Mouse (Mus musculus) hindlimb bud, embryonic 11.5 days (tissue): ENCODE measurements around the gene Mycbp2.

Source experiments
- DNase-seq: peaks from one replicate; pipeline ENCODE4 v3.0.0-alpha.2; 2012; ENCODE audit warnings: low read depth, low spot score; ENCODE audit errors: extremely low spot score

Mycbp2 gene

DNA sequence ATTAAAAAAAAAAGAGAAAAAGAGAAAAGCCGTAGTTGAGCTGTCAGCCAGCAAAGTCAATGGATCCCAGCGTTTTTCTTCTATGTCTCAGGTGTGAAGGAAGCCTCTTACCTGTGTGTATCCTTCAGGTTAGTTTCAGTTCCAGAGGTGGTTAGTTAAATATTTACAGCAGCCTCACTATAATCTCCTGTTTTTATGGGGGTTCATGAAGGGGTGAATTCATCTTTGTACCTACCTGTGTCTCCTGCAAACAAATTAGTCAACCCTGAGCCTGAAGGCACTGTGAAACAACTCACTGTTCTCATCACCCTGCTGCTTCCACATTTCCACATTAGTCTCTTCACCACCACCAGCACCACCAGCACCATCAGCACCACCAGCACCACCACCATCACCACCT is 240.3 kb downstream of the Mycbp2 start:
- DNase-seq, result no peak

GRCm38 (mm10) chr14:103102731-103103335 is 243.8 kb downstream of the Mycbp2 start:
- no peak for DNase-seq

GRCm38 (mm10) chr14:103102246-103102645 is 244.4 kb downstream of the Mycbp2 start:
- no peak for DNase-seq

GRCm38 (mm10) chr14:103101171-103101570 is 245.4 kb downstream of the Mycbp2 start:
- no peak for DNase-seq

GRCm38 (mm10) chr14:103100296-103100695 is 246.3 kb downstream of the Mycbp2 start:
- no peak for DNase-seq

DNA sequence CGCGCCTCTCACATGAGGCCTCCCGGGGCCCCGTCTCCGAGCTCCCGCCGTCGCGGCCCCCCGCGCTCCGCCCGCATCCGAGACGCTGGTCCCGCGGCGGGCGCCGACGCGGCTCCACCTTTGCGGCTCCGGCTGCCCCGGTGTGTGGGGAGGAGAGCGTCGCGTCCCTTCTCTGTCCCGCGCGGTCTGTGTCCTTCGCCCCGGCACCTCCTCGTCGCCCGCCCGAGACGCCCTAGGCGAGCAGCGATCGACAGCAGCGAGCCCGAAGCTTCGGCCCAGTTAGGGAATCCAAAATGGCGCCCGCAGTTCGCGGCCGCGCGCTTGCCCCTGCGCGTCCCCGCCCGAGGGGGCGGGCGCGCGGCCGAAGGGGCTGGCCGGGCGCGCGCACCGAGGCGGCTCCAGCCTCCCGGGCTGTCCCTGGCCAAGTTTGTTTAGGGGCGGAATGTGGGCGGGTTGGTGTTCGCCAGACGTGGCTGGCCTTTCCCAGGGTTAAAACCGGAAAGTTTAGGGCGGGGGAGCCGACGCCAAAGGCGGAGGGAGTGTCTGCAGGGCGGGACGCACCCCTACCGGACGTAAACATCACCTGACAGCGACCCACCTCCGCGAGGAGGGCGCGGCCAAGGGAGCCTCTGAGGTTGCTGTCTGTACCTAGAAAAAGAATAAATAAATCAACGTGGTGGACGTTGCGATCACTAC is 247.2 kb downstream of the Mycbp2 start, which contains the start of gene Fbxl3:
TSS of gene Fbxl3 (minus strand) at position 329 of the 696 bp plus-strand sequence.
- peak; percentile 54 for DNase-seq

DNA sequence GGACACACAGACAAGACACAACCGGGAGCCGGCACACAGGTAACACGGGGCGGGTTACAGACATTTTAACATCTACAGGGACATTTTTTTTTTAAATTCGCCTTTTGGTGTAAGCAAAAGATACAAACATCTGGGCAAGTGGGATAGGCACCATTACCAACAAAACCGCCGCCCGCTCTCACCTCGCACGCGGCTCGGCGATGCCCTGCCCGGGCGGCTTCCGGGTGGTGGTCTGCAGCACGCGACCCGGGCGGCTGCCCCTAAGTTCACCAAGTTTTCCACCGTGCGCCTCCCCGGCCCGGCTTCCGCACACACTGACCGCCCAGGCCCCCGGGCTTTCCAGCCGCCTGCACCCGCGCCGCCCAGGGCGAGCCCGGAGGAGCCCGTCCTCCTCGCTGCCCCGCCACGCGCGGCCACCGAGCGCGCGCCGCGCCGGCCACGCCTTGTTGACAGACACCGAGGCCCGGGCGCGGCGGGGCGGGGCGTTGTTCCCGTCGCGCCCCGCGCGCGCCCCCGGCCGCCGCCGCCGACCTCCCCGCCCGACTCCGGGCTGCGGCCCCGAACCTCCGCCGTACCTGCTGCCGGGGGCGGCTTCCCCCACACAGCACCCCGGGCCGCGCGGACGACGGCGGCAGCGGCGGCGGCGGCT is 247.9 kb downstream of the Mycbp2 start:
- DNase-seq, result no peak

GRCm38 (mm10) chr14:103098213-103098586 is 248.4 kb downstream of the Mycbp2 start:
- no peak for DNase-seq

- no peak for DNase-seq
These were observed 250.0 kb downstream of the Mycbp2 start for GRCm38 (mm10) chr14:103096621-103097020.

- no peak for DNase-seq
These were observed 250.8 kb downstream of the Mycbp2 start for GRCm38 (mm10) chr14:103095826-103096225.

- no peak for DNase-seq
These were observed 251.6 kb downstream of the Mycbp2 start for GRCm38 (mm10) chr14:103095036-103095435.

DNA sequence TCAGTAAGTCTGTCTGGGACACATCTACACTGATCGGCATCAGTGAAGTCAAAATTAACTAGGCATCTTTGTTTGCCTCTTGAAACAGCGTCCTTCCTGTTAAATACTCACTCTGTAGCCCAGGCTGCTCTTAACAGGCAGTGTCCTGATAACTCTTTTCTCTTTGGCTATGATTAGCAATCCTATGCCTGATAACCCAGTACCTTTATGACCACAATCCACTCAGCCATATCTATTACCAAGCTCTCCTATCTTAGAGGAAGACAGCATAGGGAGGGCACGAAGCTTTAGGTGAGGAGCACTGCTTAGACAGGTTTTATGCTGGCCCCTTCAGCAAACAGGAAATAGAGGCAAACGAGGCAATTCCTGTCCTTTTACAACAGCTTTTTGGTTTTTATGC is 252.9 kb downstream of the Mycbp2 start:
- no peak for DNase-seq

- DNase-seq, result no peak
These were observed 253.4 kb downstream of the Mycbp2 start for GRCm38 (mm10) chr14:103093236-103093635.

- DNase-seq, result peak; percentile 33
These were observed 258.0 kb downstream of the Mycbp2 start for GRCm38 (mm10) chr14:103088624-103089023.

DNA sequence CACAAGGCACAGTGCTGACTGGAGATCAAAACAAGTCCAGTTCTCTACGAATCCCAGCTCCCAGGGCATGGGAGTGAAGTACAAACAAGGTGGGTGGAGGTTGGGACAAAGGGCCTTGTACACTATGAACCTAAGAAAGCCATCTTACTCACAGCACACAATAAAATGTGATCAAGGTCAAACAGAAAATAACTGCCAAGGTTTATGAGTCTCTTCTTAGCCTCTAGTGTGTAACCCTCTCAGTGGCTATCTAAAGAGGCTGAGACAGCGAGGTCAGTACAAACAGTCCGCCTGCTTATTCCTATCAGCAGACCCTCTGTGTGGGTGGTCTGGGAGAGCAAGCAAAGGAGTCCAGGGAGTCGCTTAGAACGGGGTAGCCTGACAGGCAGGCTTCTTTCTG is 258.8 kb downstream of the Mycbp2 start:
- no peak for DNase-seq

GRCm38 (mm10) chr14:103086671-103087324 is 259.8 kb downstream of the Mycbp2 start:
- DNase-seq, result no peak

DNA sequence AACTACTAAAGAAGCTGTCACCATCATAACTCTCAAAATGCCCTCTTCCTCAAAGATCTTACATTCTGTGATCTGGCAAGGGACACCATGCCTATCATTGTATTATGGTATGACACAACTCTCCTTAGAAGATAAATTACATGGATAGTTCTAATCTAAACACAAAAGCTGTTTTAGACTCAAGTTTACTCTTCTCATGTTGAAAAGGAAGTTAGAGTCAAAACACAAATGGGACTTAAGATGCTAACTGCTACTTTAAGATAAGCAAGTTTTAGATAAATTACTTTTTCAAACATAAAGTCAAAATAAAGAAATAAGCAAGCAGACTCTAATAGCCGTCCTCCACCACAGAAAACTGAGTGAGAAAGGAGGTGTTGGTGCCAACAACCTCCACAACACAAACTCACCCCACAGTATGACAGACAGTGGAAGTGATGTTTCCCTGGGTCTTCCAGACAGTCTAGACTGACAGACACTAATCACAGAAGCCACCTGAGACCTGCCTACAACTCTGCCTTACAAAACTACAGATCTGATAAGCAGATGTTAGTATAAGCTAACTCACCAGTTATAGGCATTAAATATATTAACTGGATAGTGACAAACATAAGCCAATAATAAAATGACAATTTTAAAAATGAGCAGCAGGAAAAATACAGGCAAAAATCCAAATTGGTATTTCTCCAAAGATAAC is 260.6 kb downstream of the Mycbp2 start:
- DNase-seq, result no peak

- no peak for DNase-seq
These were observed 267.2 kb downstream of the Mycbp2 start for GRCm38 (mm10) chr14:103079209-103079977.

- no peak for DNase-seq
These were observed 268.4 kb downstream of the Mycbp2 start for GRCm38 (mm10) chr14:103078006-103078912.
